Mouse (Mus musculus) midbrain, embryonic 16.5 days (tissue): ENCODE measurements around the gene Jak1. TPM values are rescaled to one million over a fixed set of nuclear protein-coding genes. Genes with fewer than 3 reads are reported as not detected.

Source experiments
- ATAC-seq: fragments of 200-750 bp; cut with Nextera tagmentation; 2 replicates; pipeline ENCODE4 v1.8.0; 2017; ENCODE audit warnings: moderate TSS enrichment
- H3K27ac ChIP-seq: fragments of 300-500 bp; sonication (generic); 2 replicates; pipeline ENCODE4 v1.5.1; 2014; ENCODE audit warnings: mild to moderate bottlenecking, low read length, mixed read lengths
- H3K27me3 ChIP-seq: fragments of 300-500 bp; sonication (generic); 2 replicates; pipeline ENCODE4 v1.6.1; 2014; ENCODE audit warnings: low read depth, low read length, mixed read lengths; ENCODE audit not compliant: control insufficient read depth, insufficient read depth
- H3K36me3 ChIP-seq: fragments of 300-500 bp; sonication (generic); 2 replicates; pipeline ENCODE4 v1.6.1; 2014; ENCODE audit warnings: mild to moderate bottlenecking, low read length, moderate library complexity, mixed read lengths; ENCODE audit not compliant: control insufficient read depth, insufficient read depth
- H3K4me1 ChIP-seq: fragments of 300-500 bp; sonication (generic); 2 replicates; pipeline ENCODE4 v1.6.1; 2014; ENCODE audit warnings: mild to moderate bottlenecking, low read length, mixed read lengths; ENCODE audit not compliant: control insufficient read depth, insufficient read depth
- H3K4me2 ChIP-seq: fragments of 300-500 bp; sonication (generic); 2 replicates; pipeline ENCODE4 v1.6.1; 2014; ENCODE audit warnings: mild to moderate bottlenecking, low read length, mixed read lengths
- H3K4me3 ChIP-seq: fragments of 300-500 bp; sonication (generic); 2 replicates; pipeline ENCODE4 v1.5.1; 2014; ENCODE audit warnings: low read depth, mild to moderate bottlenecking, low read length, moderate library complexity, mixed read lengths
- H3K9ac ChIP-seq: fragments of 300-500 bp; sonication (generic); 2 replicates; pipeline ENCODE4 v1.6.1; 2014; ENCODE audit warnings: low read depth, low read length, mixed read lengths
- H3K9me3 ChIP-seq: fragments of 300-500 bp; sonication (generic); replicated peaks from 2 replicates; pipeline ENCODE4 v1.6.1; 2014; ENCODE audit warnings: mild to moderate bottlenecking, low read length, mixed read lengths; ENCODE audit not compliant: control insufficient read depth, poor library complexity, severe bottlenecking
- WGBS: fragments of 180-500 bp; shearing (Covaris S2); extraction: QIAGEN DNeasy Blood & Tissue Kit; methylation state at CpG from one replicate; pipeline ENCODE4 v1.1.7; 2014; 5-methylcytosine and 5-hydroxymethylcytosine counted together
- polyA plus RNA-seq: library from polyadenylated mRNA; unstranded; fragments of >200 nt; fragmentation: Nextera tagmentation; extraction: Ambion mirVana; gene quantifications from 2 replicates; pipeline ENCODE4 v1.2.1, GENCODE M21; 2015

Gene Jak1
- polyA plus RNA-seq, 1 experiment from 2014 or later, result 85.3 TPM

GRCm38 (mm10) chr4:101164189-101164588, 100.9 kb downstream of the Jak1 start:
- no peak for ATAC-seq
- H3K27me3 ChIP-seq, result no peaks in the 10 kb centered on the region
- peaks cover 23% of the 10 kb centered on the region for H3K36me3 ChIP-seq
- no peaks in the 10 kb centered on the region for H3K4me1 ChIP-seq
- no peaks in the 10 kb centered on the region for H3K9me3 ChIP-seq
- H3K4me2 ChIP-seq, result no peak overlapping the region
- no peak overlapping the region for H3K27ac ChIP-seq
- WGBS, result 96% methylated on average over 2 of the region's 2 CpGs
- no peak overlapping the region for H3K9ac ChIP-seq
- no peak overlapping the region for H3K4me3 ChIP-seq

DNA sequence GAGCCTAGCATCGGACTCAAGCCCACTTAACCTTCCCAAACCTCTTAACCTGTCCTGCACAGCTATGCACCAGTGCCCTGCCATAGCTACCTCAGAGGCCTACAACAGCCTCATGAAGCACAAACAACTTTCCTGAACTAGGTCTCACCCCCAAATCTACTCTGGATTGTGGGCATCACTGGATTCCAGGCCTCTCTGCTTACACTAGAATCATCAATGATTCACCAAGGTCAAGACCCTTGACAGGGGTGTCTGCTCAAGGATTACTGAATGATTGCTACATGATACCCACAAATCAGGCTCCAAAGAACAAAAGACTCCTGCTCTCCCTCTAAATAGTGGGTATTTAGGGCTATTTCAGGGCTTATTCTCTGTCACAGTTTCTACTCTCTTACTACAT, 104.3 kb downstream of the Jak1 start:
- peaks cover 38% of the 10 kb centered on the region for H3K36me3 ChIP-seq
- no peak overlapping the region for H3K4me3 ChIP-seq
- H3K27me3 ChIP-seq, result no peaks in the 10 kb centered on the region
- no peaks in the 10 kb centered on the region for H3K9me3 ChIP-seq
- H3K4me2 ChIP-seq, result no peak overlapping the region
- H3K4me1 ChIP-seq, result no peaks in the 10 kb centered on the region
- no peak overlapping the region for H3K9ac ChIP-seq
- H3K27ac ChIP-seq, result no peak overlapping the region
- 84% methylated on average over 1 of the region's 1 CpGs for WGBS
- ATAC-seq, result no peak

GRCm38 (mm10) chr4:101159191-101159764, 105.8 kb downstream of the Jak1 start:
- 79% methylated on average over 12 of the region's 12 CpGs for WGBS
- Histone ChIP-seq H3K4me2 (no peak overlapping the region), H3K4me3 (no peak overlapping the region), H3K27me3 (no peaks in the 10 kb centered on the region), H3K4me1 (no peaks in the 10 kb centered on the region), H3K9ac (no peak overlapping the region), H3K27ac (no peak overlapping the region), H3K9me3 (no peaks in the 10 kb centered on the region), H3K36me3 (peaks cover 35% of the 10 kb centered on the region)
- ATAC-seq, result no peak

DNA sequence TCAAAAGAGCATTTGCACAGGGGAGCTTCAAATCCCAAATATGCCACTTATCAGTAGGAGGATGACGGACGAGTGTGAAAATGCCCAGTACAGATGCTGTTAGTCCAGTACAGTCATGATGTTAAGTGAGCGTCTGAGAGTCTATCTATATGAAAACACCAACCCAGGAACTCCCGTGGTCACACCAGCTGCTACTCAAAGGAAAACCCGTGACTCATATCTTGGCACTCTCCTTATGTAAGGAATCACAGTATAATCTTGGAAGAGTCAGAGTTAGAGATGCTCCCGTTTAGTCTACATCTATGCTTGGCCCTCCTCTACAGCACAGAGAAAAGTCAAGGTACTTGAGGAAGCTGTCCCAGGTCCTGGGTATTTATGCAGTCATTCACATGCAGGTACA, 106.8 kb downstream of the Jak1 start:
- Histone ChIP-seq H3K27ac (no peak overlapping the region), H3K9me3 (no peaks in the 10 kb centered on the region), H3K4me1 (no peaks in the 10 kb centered on the region), H3K4me3 (no peak overlapping the region), H3K9ac (no peak overlapping the region), H3K4me2 (no peak overlapping the region), H3K36me3 (peaks cover 34% of the 10 kb centered on the region), H3K27me3 (no peaks in the 10 kb centered on the region)
- WGBS, result 92% methylated on average over 6 of the region's 6 CpGs
- ATAC-seq, result no peak

DNA sequence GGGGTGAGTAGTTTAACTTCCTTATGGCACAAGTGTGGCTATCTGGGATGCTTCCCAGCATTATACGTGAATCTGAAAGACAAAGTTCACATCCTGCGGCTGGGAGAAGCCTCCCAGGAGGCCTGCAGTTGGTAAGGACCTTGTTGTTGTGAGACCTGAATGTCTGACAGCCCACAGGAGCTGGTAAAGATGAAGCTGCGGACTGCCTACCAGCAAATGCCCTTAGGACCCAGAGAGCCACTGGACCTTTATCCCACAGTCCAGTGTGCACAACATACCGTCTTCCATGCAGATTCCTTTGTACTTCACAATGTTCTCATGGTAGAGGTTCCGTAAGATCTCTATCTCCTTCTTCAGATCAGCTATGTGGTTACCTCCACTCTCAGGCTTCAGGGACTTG, 107.6 kb downstream of the Jak1 start:
- 90% methylated on average over 5 of the region's 5 CpGs for WGBS
- Histone ChIP-seq H3K27me3 (no peaks in the 10 kb centered on the region), H3K9ac (no peak overlapping the region), H3K4me1 (no peaks in the 10 kb centered on the region), H3K27ac (no peak overlapping the region), H3K36me3 (peaks cover 29% of the 10 kb centered on the region), H3K4me3 (no peak overlapping the region), H3K4me2 (no peak overlapping the region), H3K9me3 (no peaks in the 10 kb centered on the region)
- ATAC-seq, result no peak

DNA sequence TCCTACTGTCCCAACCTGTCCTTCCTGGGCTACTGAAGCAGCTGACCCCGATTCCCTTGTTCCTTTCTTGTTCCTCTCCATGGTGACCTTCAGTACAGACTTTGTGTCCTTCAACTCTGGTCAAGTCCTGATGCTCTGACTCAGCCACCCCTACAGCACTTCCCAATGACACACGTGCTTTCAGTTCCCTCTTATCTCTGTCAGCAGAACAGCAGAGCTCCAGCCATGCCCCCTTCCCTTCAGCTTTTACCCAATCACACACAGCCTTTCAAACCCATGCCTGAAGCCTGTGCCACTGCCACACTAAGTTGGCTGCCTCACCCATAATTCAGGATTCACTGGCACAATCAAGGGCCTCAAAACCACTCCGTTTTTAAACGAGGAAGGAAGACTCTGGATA, 109.5 kb downstream of the Jak1 start:
- peaks cover 29% of the 10 kb centered on the region for H3K36me3 ChIP-seq
- ATAC-seq, result no peak
- no peak overlapping the region for H3K27ac ChIP-seq
- H3K27me3 ChIP-seq, result no peaks in the 10 kb centered on the region
- H3K4me1 ChIP-seq, result no peaks in the 10 kb centered on the region
- H3K4me3 ChIP-seq, result no peak overlapping the region
- 82% methylated on average over 4 of the region's 4 CpGs for WGBS
- H3K9ac ChIP-seq, result no peak overlapping the region
- no peak overlapping the region for H3K4me2 ChIP-seq
- no peaks in the 10 kb centered on the region for H3K9me3 ChIP-seq

GRCm38 (mm10) chr4:101146891-101147655, 118.0 kb downstream of the Jak1 start:
- H3K27me3 ChIP-seq, result no peaks in the 10 kb centered on the region
- WGBS, result 94% methylated on average over 11 of the region's 11 CpGs
- no peak overlapping the region for H3K4me2 ChIP-seq
- H3K9ac ChIP-seq, result no peak overlapping the region
- H3K4me3 ChIP-seq, result no peak overlapping the region
- no peaks in the 10 kb centered on the region for H3K36me3 ChIP-seq
- no peaks in the 10 kb centered on the region for H3K9me3 ChIP-seq
- peaks cover 12% of the 10 kb centered on the region for H3K4me1 ChIP-seq
- no peak overlapping the region for H3K27ac ChIP-seq
- ATAC-seq, result no peak

- ATAC-seq, result peak; percentile 84
- 22% methylated on average over 9 of the region's 9 CpGs for WGBS
- peaks cover 12% of the 10 kb centered on the region for H3K4me1 ChIP-seq
- H3K4me3 ChIP-seq, result no peak overlapping the region
- peak overlapping the region; percentile 54 for H3K9ac ChIP-seq
- H3K9me3 ChIP-seq, result no peaks in the 10 kb centered on the region
- H3K4me2 ChIP-seq, result peak overlapping the region; percentile 46
- no peaks in the 10 kb centered on the region for H3K36me3 ChIP-seq
- no peaks in the 10 kb centered on the region for H3K27me3 ChIP-seq
- 0 out of 2 replicates have a peak overlapping the region, but pooled peaks have one; percentile 24 for H3K27ac ChIP-seq
Observed at GRCm38 (mm10) chr4:101146047-101146745, 118.9 kb downstream of the Jak1 start.

DNA sequence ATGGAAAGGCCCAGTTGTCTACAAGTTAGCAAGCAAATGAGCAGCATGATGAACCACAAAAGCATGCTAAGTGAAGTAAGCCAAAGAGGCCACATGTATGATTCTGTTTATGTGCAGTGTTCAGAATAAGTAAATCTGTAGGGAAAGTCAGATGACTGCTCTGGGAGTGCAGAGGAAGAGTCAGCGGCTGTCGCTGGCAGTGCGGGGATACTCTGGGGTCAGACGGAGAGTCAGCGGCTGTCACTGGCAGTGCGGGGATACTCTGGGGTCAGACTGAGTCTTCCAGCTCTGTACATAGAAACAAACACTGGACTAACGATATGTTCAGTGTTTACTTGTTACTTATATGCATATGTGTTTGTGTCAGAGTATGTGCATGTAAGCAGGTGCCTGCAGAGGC, 120.3 kb downstream of the Jak1 start:
- Histone ChIP-seq H3K9ac (0 out of 2 replicates have a peak overlapping the region, but pooled peaks have one; percentile 10), H3K9me3 (no peaks in the 10 kb centered on the region), H3K4me2 (no peak overlapping the region), H3K27me3 (no peaks in the 10 kb centered on the region), H3K4me3 (no peak overlapping the region), H3K4me1 (peaks cover 12% of the 10 kb centered on the region), H3K27ac (no peak overlapping the region), H3K36me3 (no peaks in the 10 kb centered on the region)
- 61% methylated on average over 7 of the region's 7 CpGs for WGBS
- ATAC-seq, result no peak
